Mouse (Mus musculus): ENCODE results near the gene Cdh4. TPM values are rescaled to one million over a fixed set of nuclear protein-coding genes. Genes with fewer than 3 reads are reported as not detected.

The Cdh4 gene
- polyA plus RNA-seq, 1 experiment from 2014 or later, result 57.4 TPM

DNA sequence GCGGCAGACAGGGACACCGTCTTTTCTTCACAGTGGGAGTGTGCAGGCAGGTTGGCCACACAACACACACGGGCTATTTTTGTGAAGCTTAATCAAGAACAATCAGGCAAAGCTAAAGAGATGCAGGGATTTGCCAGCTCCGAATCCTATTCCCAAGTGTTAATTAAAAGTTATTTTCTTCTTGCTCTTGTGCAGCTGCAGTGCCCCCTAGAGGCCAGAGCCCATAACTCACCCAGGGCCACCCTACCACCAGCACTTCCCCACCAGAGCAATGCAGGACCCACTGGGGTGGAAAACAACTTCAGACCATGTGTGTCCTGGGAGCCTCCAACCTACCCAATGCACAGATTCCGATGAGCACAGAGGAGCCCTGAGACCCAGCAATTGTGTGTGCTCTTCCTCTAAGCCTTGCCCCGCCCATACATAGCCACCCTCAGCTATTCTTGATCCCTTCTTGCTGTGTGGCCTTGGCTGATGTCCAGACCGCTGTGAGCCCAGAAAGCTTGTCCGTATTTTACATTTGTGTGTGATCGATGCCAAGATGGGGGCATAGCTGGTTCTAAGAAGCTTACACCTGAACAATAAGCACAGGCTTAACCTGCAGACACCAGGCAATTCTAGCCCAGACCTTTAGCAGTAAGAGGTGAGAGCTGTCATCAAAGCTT, 435.5 kb downstream of the Cdh4 start:
- Histone ChIP-seq H3K4me2 (ENCODE audit: low read length) (no peak overlapping the region), H3K27me3 (replicated peaks; ENCODE audit: control insufficient read depth, insufficient read depth, low read length) (no peaks in the 10 kb centered on the region), H3K4me1 (replicated peaks; ENCODE audit: control insufficient read depth, insufficient read depth, low read length) (no peaks in the 10 kb centered on the region), H3K36me3 (ENCODE audit: control insufficient read depth, insufficient read depth) (no peaks in the 10 kb centered on the region), H3K9me3 (ENCODE audit: control insufficient read depth, low read length) (no peaks in the 10 kb centered on the region), H3K4me3 (replicated peaks; ENCODE audit: low read length) (no peak overlapping the region), H3K9ac (replicated peaks; ENCODE audit: low read depth, low read length) (no peak overlapping the region), H3K27ac (ENCODE audit: low read length) (no peak overlapping the region)
- 37% methylated on average over 9 of the region's 9 CpGs for WGBS
- no peak for ATAC-seq

DNA sequence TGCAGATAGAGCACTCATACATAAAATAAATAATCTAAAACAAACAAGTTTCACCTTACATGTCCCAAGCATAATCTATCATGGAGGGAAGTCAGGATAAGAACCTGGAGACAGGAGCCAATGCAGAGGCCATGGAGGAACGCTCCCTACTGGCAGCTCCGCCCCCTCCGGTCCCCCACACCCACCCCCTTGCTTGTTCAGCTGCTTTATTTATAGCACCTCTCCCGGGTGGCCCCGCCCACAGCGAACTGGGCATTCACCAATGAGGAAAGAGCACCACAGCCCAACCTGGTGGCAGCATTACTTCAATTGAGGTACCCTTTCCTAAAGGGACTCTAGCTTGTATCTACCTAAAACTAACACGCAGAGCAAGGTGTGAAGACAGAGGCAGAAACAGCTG, 442.3 kb downstream of the Cdh4 start:
- 46% methylated on average over 7 of the region's 7 CpGs for WGBS

DNA sequence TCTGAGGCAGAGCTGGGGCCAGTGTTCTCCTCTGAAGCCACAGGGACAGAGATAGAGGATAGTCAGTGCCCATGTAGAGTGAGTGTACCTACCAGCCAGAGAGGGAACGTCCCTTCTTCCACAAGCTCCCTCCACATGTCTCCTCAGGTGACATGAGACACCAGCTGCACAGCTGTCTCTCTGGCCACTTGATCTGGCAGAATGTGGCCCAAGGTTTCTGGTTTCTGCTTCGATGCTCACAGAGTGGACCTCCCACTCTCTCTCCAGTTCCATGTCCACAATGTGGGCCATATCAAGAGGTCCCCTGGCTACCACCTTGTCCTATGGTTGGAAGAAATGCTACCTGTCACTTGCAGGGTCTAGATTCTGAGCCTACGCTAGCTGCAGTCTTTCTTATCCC, 448.8 kb downstream of the Cdh4 start:
- 85% methylated on average over 3 of the region's 3 CpGs for WGBS
- no peak overlapping the region for H3K9ac ChIP-seq (replicated peaks; ENCODE audit: low read depth, low read length)
- ATAC-seq, result no peak
- H3K27me3 ChIP-seq (replicated peaks; ENCODE audit: control insufficient read depth, insufficient read depth, low read length), result no peaks in the 10 kb centered on the region
- no peak overlapping the region for H3K27ac ChIP-seq (ENCODE audit: low read length)
- H3K4me2 ChIP-seq (ENCODE audit: low read length), result no peak overlapping the region
- no peaks in the 10 kb centered on the region for H3K9me3 ChIP-seq (ENCODE audit: control insufficient read depth, low read length)
- no peaks in the 10 kb centered on the region for H3K4me1 ChIP-seq (replicated peaks; ENCODE audit: control insufficient read depth, insufficient read depth, low read length)
- no peak overlapping the region for H3K4me3 ChIP-seq (replicated peaks; ENCODE audit: low read length)
- H3K36me3 ChIP-seq (ENCODE audit: control insufficient read depth, insufficient read depth), result peaks cover 9% of the 10 kb centered on the region

More for the DNA sequence above, 442.3 kb downstream of the Cdh4 start:
- H3K27me3 ChIP-seq (replicated peaks; ENCODE audit: control insufficient read depth, insufficient read depth, low read length), result no peaks in the 10 kb centered on the region
- no peaks in the 10 kb centered on the region for H3K9me3 ChIP-seq (ENCODE audit: control insufficient read depth, low read length)
- peaks cover 9% of the 10 kb centered on the region for H3K36me3 ChIP-seq (ENCODE audit: control insufficient read depth, insufficient read depth)
- H3K27ac ChIP-seq (ENCODE audit: low read length), result no peak overlapping the region
- ATAC-seq, result no peak
- no peak overlapping the region for H3K4me3 ChIP-seq (replicated peaks; ENCODE audit: low read length)
- H3K4me2 ChIP-seq (ENCODE audit: low read length), result no peak overlapping the region
- no peaks in the 10 kb centered on the region for H3K4me1 ChIP-seq (replicated peaks; ENCODE audit: control insufficient read depth, insufficient read depth, low read length)
- no peak overlapping the region for H3K9ac ChIP-seq (replicated peaks; ENCODE audit: low read depth, low read length)

DNA sequence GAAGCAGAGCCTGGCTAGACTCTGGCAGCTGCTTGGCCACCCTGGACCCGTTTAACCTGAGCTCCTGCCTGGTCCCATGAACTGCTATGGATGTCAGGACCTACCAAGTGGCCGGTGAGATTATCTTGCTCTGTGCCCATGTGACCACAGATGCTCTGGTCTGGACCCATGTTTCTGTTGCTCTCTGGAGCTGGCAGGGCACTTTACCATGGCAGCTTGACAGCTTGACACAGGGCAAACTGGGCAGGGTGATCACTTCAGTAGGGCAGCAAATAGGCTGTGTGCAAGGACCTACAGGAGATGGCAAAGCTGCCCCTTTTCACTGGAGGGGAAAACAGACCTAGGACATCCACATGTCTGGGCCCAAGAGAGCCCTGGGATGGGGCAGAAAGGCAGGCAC, 454.7 kb downstream of the Cdh4 start:
- Histone ChIP-seq H3K4me1 (replicated peaks; ENCODE audit: control insufficient read depth, insufficient read depth, low read length) (no peaks in the 10 kb centered on the region), H3K4me3 (replicated peaks; ENCODE audit: low read length) (no peak overlapping the region), H3K9ac (replicated peaks; ENCODE audit: low read depth, low read length) (no peak overlapping the region), H3K27ac (ENCODE audit: low read length) (no peak overlapping the region), H3K27me3 (replicated peaks; ENCODE audit: control insufficient read depth, insufficient read depth, low read length) (no peaks in the 10 kb centered on the region), H3K9me3 (ENCODE audit: control insufficient read depth, low read length) (no peaks in the 10 kb centered on the region), H3K4me2 (ENCODE audit: low read length) (no peak overlapping the region), H3K36me3 (ENCODE audit: control insufficient read depth, insufficient read depth) (peaks cover 2% of the 10 kb centered on the region; the same call in 1 of the 2 replicates)
- no peak for ATAC-seq
- WGBS, result 93% methylated on average over 2 of the region's 2 CpGs

DNA sequence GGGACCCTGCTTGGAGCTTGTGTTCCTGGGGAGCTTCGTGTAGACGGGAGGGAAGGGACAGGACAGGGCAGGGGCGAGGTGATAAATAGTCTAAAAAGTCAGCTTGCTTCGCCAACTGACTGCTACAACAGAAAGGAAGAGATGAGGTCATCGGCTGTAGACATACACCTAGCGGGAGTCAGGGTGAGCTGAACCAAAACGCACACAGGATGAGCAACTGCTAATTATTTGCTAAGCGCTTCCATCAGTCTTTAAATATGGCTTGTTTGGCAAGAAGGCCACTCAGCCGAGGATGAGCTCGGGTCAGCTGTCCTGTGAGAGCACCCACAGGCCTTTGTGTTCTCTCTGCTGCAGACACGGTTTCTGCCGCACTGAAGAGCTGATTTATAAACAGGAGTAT, 470.7 kb downstream of the Cdh4 start:
- Histone ChIP-seq H3K9ac (replicated peaks; ENCODE audit: low read depth, low read length) (no peak overlapping the region), H3K36me3 (ENCODE audit: control insufficient read depth, insufficient read depth) (peaks cover 3% of the 10 kb centered on the region; the same call in 1 of the 2 replicates), H3K27me3 (replicated peaks; ENCODE audit: control insufficient read depth, insufficient read depth, low read length) (no peaks in the 10 kb centered on the region), H3K4me2 (ENCODE audit: low read length) (no peak overlapping the region), H3K27ac (ENCODE audit: low read length) (no peak overlapping the region), H3K4me3 (replicated peaks; ENCODE audit: low read length) (no peak overlapping the region), H3K9me3 (ENCODE audit: control insufficient read depth, low read length) (no peaks in the 10 kb centered on the region), H3K4me1 (replicated peaks; ENCODE audit: control insufficient read depth, insufficient read depth, low read length) (no peaks in the 10 kb centered on the region)
- ATAC-seq, result no peak
- WGBS, result 73% methylated on average over 12 of the region's 12 CpGs

DNA sequence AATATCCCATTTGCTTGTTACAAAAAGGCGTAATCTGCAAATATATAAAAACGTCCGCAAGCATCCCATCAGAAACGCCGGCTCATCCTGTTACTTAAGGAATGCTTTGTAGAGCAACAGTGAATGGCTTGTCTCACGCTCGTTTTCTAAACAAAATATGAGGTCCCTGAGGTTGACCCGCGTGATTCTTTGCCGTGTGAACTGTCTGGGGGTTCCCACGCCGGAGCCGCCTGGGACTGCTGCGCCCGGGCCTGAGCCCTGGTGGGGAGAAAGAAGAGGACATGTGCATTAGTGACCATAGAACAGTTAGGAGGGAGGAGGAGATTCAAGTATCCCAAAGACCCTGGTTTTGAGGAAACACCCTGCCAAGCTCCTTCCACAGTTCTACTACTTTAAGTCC, 471.1 kb downstream of the Cdh4 start:
- ATAC-seq, result no peak
- Histone ChIP-seq H3K4me2 (ENCODE audit: low read length) (no peak overlapping the region), H3K4me1 (replicated peaks; ENCODE audit: control insufficient read depth, insufficient read depth, low read length) (no peaks in the 10 kb centered on the region), H3K36me3 (ENCODE audit: control insufficient read depth, insufficient read depth) (peaks cover 3% of the 10 kb centered on the region; the same call in 1 of the 2 replicates), H3K27me3 (replicated peaks; ENCODE audit: control insufficient read depth, insufficient read depth, low read length) (no peaks in the 10 kb centered on the region), H3K4me3 (replicated peaks; ENCODE audit: low read length) (no peak overlapping the region), H3K27ac (ENCODE audit: low read length) (no peak overlapping the region), H3K9me3 (ENCODE audit: control insufficient read depth, low read length) (no peaks in the 10 kb centered on the region), H3K9ac (replicated peaks; ENCODE audit: low read depth, low read length) (no peak overlapping the region)
- WGBS, result 79% methylated on average over 15 of the region's 15 CpGs

DNA sequence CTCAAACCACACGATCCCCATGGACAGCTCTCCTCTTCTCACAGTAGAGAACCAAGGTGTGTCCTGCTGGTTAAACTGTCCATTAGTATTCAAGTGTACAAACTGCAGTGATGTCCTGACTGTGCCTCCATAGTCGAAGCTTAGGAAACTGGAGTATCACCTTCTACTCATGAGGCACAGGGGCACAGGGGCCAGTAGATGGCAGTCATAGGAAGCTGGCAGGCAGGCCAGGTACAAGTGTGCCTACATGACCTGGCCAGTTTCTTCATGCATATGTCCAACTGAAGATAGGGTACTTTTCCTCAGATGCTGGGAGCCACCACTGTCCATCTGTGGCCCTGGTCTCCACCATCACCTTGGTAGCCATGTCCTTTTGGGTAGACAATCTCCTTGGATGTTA, 472.0 kb downstream of the Cdh4 start:
- no peaks in the 10 kb centered on the region for H3K9me3 ChIP-seq (ENCODE audit: control insufficient read depth, low read length)
- peaks cover 3% of the 10 kb centered on the region; the same call in 1 of the 2 replicates for H3K36me3 ChIP-seq (ENCODE audit: control insufficient read depth, insufficient read depth)
- H3K27me3 ChIP-seq (replicated peaks; ENCODE audit: control insufficient read depth, insufficient read depth, low read length), result no peaks in the 10 kb centered on the region
- ATAC-seq, result no peak
- H3K27ac ChIP-seq (ENCODE audit: low read length), result no peak overlapping the region
- H3K4me2 ChIP-seq (ENCODE audit: low read length), result no peak overlapping the region
- 87% methylated on average over 2 of the region's 2 CpGs for WGBS
- H3K4me1 ChIP-seq (replicated peaks; ENCODE audit: control insufficient read depth, insufficient read depth, low read length), result no peaks in the 10 kb centered on the region
- no peak overlapping the region for H3K4me3 ChIP-seq (replicated peaks; ENCODE audit: low read length)
- H3K9ac ChIP-seq (replicated peaks; ENCODE audit: low read depth, low read length), result no peak overlapping the region

DNA sequence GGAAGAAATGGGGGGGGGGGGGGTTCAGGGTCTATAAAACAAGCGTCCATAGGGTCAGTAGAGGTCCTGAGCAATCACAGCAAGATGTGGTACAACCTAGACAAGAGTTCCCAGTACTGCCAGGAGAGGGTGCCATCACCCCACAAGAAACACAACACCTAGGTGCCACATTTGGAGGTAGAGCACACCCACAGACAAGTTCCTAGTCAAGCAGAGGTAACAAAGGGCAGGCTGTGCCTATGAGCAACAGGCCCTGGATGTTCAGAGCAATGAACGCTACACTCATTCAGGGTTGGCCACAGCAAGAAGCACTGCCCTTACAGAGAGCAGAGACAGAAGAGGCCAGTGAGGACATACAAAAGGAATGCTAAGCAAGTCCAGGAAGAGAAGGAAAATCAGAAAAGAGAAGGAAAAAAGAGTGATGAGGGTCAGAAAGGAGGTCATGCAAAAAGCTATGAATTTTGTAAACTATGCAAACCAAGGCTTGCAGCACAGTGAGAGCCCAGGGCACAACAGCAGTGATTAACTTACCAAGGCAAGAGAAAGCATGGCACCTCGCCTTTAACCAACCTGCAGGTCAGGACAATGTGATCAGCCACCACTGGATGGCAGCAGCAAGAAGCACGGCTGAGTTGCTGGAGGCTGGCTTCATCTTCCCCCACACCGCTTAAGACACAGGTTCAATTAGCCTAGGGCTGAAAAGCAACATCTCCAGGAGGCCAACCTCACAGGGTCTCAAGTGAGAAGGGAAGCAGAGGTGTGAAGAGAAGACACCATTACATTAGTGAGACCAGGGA, 474.8 kb downstream of the Cdh4 start:
- Histone ChIP-seq H3K4me3 (replicated peaks; ENCODE audit: low read length) (no peak overlapping the region), H3K9ac (replicated peaks; ENCODE audit: low read depth, low read length) (no peak overlapping the region), H3K27me3 (replicated peaks; ENCODE audit: control insufficient read depth, insufficient read depth, low read length) (no peaks in the 10 kb centered on the region), H3K4me2 (ENCODE audit: low read length) (no peak overlapping the region), H3K9me3 (ENCODE audit: control insufficient read depth, low read length) (no peaks in the 10 kb centered on the region), H3K36me3 (ENCODE audit: control insufficient read depth, insufficient read depth) (peaks cover 21% of the 10 kb centered on the region), H3K27ac (ENCODE audit: low read length) (no peak overlapping the region), H3K4me1 (replicated peaks; ENCODE audit: control insufficient read depth, insufficient read depth, low read length) (no peaks in the 10 kb centered on the region)
- WGBS, result 31% methylated on average over 5 of the region's 5 CpGs
- ATAC-seq, result peak; percentile 86

DNA sequence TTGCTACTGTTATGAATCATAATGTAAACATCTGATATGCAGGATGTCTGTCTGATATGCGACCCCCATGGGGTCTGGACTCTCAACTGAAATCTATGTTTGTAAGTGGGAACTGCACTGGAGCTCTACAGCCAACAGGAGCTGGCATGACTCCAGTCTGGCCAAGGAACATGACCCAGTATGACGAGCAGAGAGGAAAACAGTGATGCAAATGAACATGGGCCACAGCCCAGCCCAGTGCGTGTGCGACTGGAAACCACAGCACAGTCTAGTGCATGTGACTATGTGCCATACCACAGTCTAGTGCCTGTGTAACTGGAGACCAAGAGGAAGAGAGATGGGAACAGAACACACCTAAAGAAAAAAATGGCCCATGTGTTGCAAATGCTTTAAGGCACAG, 477.8 kb downstream of the Cdh4 start:
- Histone ChIP-seq H3K4me1 (replicated peaks; ENCODE audit: control insufficient read depth, insufficient read depth, low read length) (no peaks in the 10 kb centered on the region), H3K4me3 (replicated peaks; ENCODE audit: low read length) (no peak overlapping the region), H3K9ac (replicated peaks; ENCODE audit: low read depth, low read length) (no peak overlapping the region), H3K27ac (ENCODE audit: low read length) (no peak overlapping the region), H3K4me2 (ENCODE audit: low read length) (no peak overlapping the region), H3K9me3 (ENCODE audit: control insufficient read depth, low read length) (no peaks in the 10 kb centered on the region), H3K27me3 (replicated peaks; ENCODE audit: control insufficient read depth, insufficient read depth, low read length) (no peaks in the 10 kb centered on the region), H3K36me3 (ENCODE audit: control insufficient read depth, insufficient read depth) (peaks cover 34% of the 10 kb centered on the region)
- no peak for ATAC-seq
- 73% methylated on average over 4 of the region's 4 CpGs for WGBS

Data from forebrain, embryonic 16.5 days (tissue).